Mouse (Mus musculus) v-Abl transformed pro-B cells (cell line): ENCODE data around the gene Poglut1.

Experiments
- in situ Hi-C, 2 experiments: fragments of 400-800 bp; cut with MboI; formaldehyde crosslinking; loops; one replicate each; pipeline ENCODE4 v1.15.1; 2025; ENCODE audit not compliant: unreplicated experiment in 2 of 2

Gene Poglut1

GRCm38 (mm10) chr16:38478296-38478695, 71.8 kb downstream of the Poglut1 start:
- in situ Hi-C loops = loop anchor here in 1 of 2 experiments (25.0 kb wide), 1 partner anchor 491 kb away; no protein-coding TSS in a partner anchor

- in situ Hi-C loops = loop anchor here in 1 of 2 experiments (25.0 kb wide), 1 partner anchor 490 kb away; no protein-coding TSS in a partner anchor
Observed at GRCm38 (mm10) chr16:38477241-38477608, 72.8 kb downstream of the Poglut1 start.

GRCm38 (mm10) chr16:38476312-38477240, 73.5 kb downstream of the Poglut1 start:
- in situ Hi-C loops = loop anchor here in 1 of 2 experiments (25.0 kb wide), 1 partner anchor 489 kb away; no protein-coding TSS in a partner anchor

- in situ Hi-C loops = loop anchor here in 1 of 2 experiments (25.0 kb wide), 1 partner anchor 488 kb away; no protein-coding TSS in a partner anchor
Observed at GRCm38 (mm10) chr16:38475681-38476311, 74.3 kb downstream of the Poglut1 start.
